Mouse (Mus musculus) urinary bladder, postnatal 0 days (tissue): Measurements from ENCODE around the gene Shisa9. TPM values are rescaled to one million over a fixed set of nuclear protein-coding genes. Genes with fewer than 3 reads are reported as not detected.

Experiments
- polyA plus RNA-seq: library from polyadenylated mRNA; unstranded; fragments of >200 nt; fragmentation: Nextera tagmentation; extraction: Ambion mirVana; gene quantifications from 2 replicates; pipeline ENCODE4 v1.2.1, GENCODE M21; 2015

The Shisa9 gene
- polyA plus RNA-seq = 0.29 and 0.47 TPM in 2 replicates

DNA sequence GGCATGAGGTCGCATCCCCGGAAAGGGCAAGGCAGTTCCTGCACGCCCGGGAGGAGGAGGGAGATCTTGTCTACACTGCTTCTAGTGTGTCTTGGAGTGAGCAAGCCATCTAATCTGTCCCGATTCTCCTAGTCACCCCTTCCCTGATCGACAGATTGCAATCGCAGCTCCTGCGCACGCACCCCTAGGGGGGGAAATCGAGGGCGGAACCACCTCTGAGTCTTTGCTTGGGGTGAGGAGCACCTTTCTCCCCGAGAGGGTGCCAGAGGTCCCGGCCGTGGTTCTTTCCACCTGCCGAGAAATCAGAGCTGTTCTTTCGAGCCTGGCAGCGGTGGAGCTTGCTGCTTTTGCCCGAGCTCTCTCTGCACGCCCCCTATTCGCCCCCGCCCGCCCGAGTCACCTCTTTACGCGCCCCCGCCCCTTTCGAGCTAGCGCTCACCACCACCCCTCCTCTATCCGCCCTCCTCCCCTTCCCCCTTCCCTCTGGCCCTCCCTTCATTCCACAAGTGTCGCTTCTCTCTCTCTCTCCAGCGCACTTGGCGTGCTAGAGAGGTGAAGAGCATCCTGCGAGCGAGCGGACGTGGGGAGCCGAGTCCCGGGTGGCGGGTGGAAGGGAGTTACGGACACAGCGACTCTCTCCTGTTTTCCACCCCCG, at the start of gene Shisa9:
Gene Shisa9 (plus strand): TSS at position 498 of the 655 bp plus-strand sequence.

Other genes with a start within 250 kb of the Shisa9 start
- 20.6 and 22.0 TPM in 2 replicates for gene Cpped1, start 74.7 kb upstream of the Shisa9 start, polyA plus RNA-seq